Mouse (Mus musculus) limb, embryonic 11.5 days (tissue): Measurements from ENCODE around the gene Sema5a. TPM values are rescaled to one million over a fixed set of nuclear protein-coding genes. Genes with fewer than 3 reads are reported as not detected.

Experiments
- ATAC-seq: fragments of 200-750 bp; cut with Nextera tagmentation; 2 replicates; pipeline ENCODE4 v1.8.0; 2017; ENCODE audit warnings: low read depth; ENCODE audit not compliant: insufficient number of reproducible peaks, low FRiP score, low TSS enrichment
- DNase-seq: peaks from one replicate; pipeline ENCODE4 v3.0.0-alpha.2; 2015; ENCODE audit warnings: low spot score
- H3K27ac ChIP-seq: fragments of 300-500 bp; sonication (generic); replicated peaks from 2 replicates; pipeline ENCODE4 v1.5.1; 2014; ENCODE audit warnings: low read depth, mild to moderate bottlenecking, low read length
- H3K27me3 ChIP-seq: fragments of 300-500 bp; sonication (generic); 2 replicates; pipeline ENCODE4 v1.6.1; 2014; ENCODE audit warnings: mild to moderate bottlenecking, low read length, mixed read lengths; ENCODE audit not compliant: control insufficient read depth, insufficient read depth
- H3K36me3 ChIP-seq: fragments of 300-500 bp; sonication (generic); 2 replicates; pipeline ENCODE4 v1.6.1; 2014; ENCODE audit warnings: mild to moderate bottlenecking, low read length, moderate library complexity, mixed read lengths; ENCODE audit not compliant: control insufficient read depth, insufficient read depth
- H3K4me1 ChIP-seq: fragments of 300-500 bp; sonication (generic); 2 replicates; pipeline ENCODE4 v1.6.1; 2014; ENCODE audit warnings: low read length, mixed read lengths; ENCODE audit not compliant: control insufficient read depth, insufficient read depth
- H3K4me2 ChIP-seq: fragments of 300-500 bp; sonication (generic); 2 replicates; pipeline ENCODE4 v1.6.1; 2014; ENCODE audit warnings: low read depth, mild to moderate bottlenecking, moderate library complexity; ENCODE audit not compliant: severe bottlenecking
- H3K4me3 ChIP-seq: fragments of 300-500 bp; sonication (generic); 2 replicates; pipeline ENCODE4 v1.5.1; 2014; ENCODE audit warnings: low read depth, low read length
- H3K9ac ChIP-seq: fragments of 300-500 bp; sonication (generic); 2 replicates; pipeline ENCODE4 v1.6.1; 2014; ENCODE audit warnings: mild to moderate bottlenecking, low read length
- H3K9me3 ChIP-seq: fragments of 300-500 bp; sonication (generic); 2 replicates; pipeline ENCODE4 v1.6.1; 2016; ENCODE audit warnings: low read length; ENCODE audit not compliant: control insufficient read depth
- WGBS: fragments of 180-500 bp; shearing (Covaris S2); extraction: QIAGEN DNeasy Blood & Tissue Kit; methylation state at CpG from one replicate; pipeline ENCODE4 v1.1.7; 2014; 5-methylcytosine and 5-hydroxymethylcytosine counted together
- polyA plus RNA-seq: library from polyadenylated mRNA; unstranded; fragments of >200 nt; fragmentation: Nextera tagmentation; extraction: Ambion mirVana; gene quantifications from 2 replicates; pipeline ENCODE4 v1.2.1, GENCODE M21; 2014

Gene Sema5a
- polyA plus RNA-seq, 1 experiment from 2014 or later: 21.4 TPM

GRCm38 (mm10) chr15:32494899-32495298 lies 250.3 kb downstream of the Sema5a start:
- Histone ChIP-seq H3K4me2 (no peak overlapping the region), H3K27ac (no peak overlapping the region), H3K27me3 (no peaks in the 10 kb centered on the region), H3K36me3 (no peaks in the 10 kb centered on the region), H3K9ac (no peak overlapping the region), H3K4me3 (no peak overlapping the region), H3K4me1 (no peaks in the 10 kb centered on the region), H3K9me3 (no peaks in the 10 kb centered on the region)
- 30% methylated on average over 1 of the region's 1 CpGs for WGBS
- DNase-seq (no peak), ATAC-seq (no peak)

- Histone ChIP-seq H3K27me3 (no peaks in the 10 kb centered on the region), H3K27ac (no peak overlapping the region), H3K9ac (no peak overlapping the region), H3K4me2 (no peak overlapping the region), H3K36me3 (no peaks in the 10 kb centered on the region), H3K9me3 (no peaks in the 10 kb centered on the region), H3K4me1 (no peaks in the 10 kb centered on the region), H3K4me3 (no peak overlapping the region)
- no peak for ATAC-seq
- no peak for DNase-seq
- 92% methylated on average over 4 of the region's 4 CpGs for WGBS
Observed at GRCm38 (mm10) chr15:32496880-32497279, 252.3 kb downstream of the Sema5a start.

- 84% methylated on average over 2 of the region's 2 CpGs for WGBS
- no peak overlapping the region for H3K4me2 ChIP-seq
- H3K36me3 ChIP-seq: no peaks in the 10 kb centered on the region
- no peaks in the 10 kb centered on the region for H3K4me1 ChIP-seq
- no peak overlapping the region for H3K4me3 ChIP-seq
- H3K9me3 ChIP-seq: no peaks in the 10 kb centered on the region
- no peak for ATAC-seq
- no peak overlapping the region for H3K9ac ChIP-seq
- DNase-seq: no peak
- no peak overlapping the region for H3K27ac ChIP-seq
- H3K27me3 ChIP-seq: no peaks in the 10 kb centered on the region
Observed at GRCm38 (mm10) chr15:32505941-32506340, 261.3 kb downstream of the Sema5a start.

- H3K4me2 ChIP-seq: no peak overlapping the region
- H3K4me3 ChIP-seq: no peak overlapping the region
- DNase-seq: no peak
- H3K27me3 ChIP-seq: no peaks in the 10 kb centered on the region
- no peaks in the 10 kb centered on the region for H3K36me3 ChIP-seq
- no peaks in the 10 kb centered on the region for H3K4me1 ChIP-seq
- no peak overlapping the region for H3K27ac ChIP-seq
- H3K9me3 ChIP-seq: no peaks in the 10 kb centered on the region
- no peak overlapping the region for H3K9ac ChIP-seq
- ATAC-seq: no peak
Observed at GRCm38 (mm10) chr15:32508282-32508681, 263.7 kb downstream of the Sema5a start.

- no peak for ATAC-seq
- no peaks in the 10 kb centered on the region for H3K27me3 ChIP-seq
- no peaks in the 10 kb centered on the region for H3K36me3 ChIP-seq
- H3K4me2 ChIP-seq: no peak overlapping the region
- no peak overlapping the region for H3K4me3 ChIP-seq
- WGBS: 68% methylated on average over 1 of the region's 1 CpGs
- no peaks in the 10 kb centered on the region for H3K9me3 ChIP-seq
- no peak overlapping the region for H3K9ac ChIP-seq
- H3K27ac ChIP-seq: no peak overlapping the region
- no peaks in the 10 kb centered on the region for H3K4me1 ChIP-seq
- no peak for DNase-seq
Observed at GRCm38 (mm10) chr15:32514877-32515276, 270.3 kb downstream of the Sema5a start.

- WGBS: 91% methylated on average over 2 of the region's 2 CpGs
- no peak overlapping the region for H3K4me3 ChIP-seq
- H3K9ac ChIP-seq: no peak overlapping the region
- H3K36me3 ChIP-seq: no peaks in the 10 kb centered on the region
- no peak overlapping the region for H3K4me2 ChIP-seq
- no peaks in the 10 kb centered on the region for H3K4me1 ChIP-seq
- no peak for DNase-seq
- no peak for ATAC-seq
- H3K9me3 ChIP-seq: no peaks in the 10 kb centered on the region
- no peaks in the 10 kb centered on the region for H3K27me3 ChIP-seq
- H3K27ac ChIP-seq: no peak overlapping the region
Observed at GRCm38 (mm10) chr15:32517954-32518353, 273.3 kb downstream of the Sema5a start.

- WGBS: 94% methylated on average over 3 of the region's 3 CpGs
- H3K27me3 ChIP-seq: no peaks in the 10 kb centered on the region
- ATAC-seq: no peak
Observed at GRCm38 (mm10) chr15:32532539-32532938, 287.9 kb downstream of the Sema5a start.

GRCm38 (mm10) chr15:32533541-32534080 lies 289.0 kb downstream of the Sema5a start:
- WGBS: 71% methylated on average over 1 of the region's 1 CpGs
- no peak for ATAC-seq
- Histone ChIP-seq H3K27me3 (no peaks in the 10 kb centered on the region), H3K9me3 (no peaks in the 10 kb centered on the region), H3K4me2 (no peak overlapping the region), H3K4me3 (no peak overlapping the region), H3K36me3 (no peaks in the 10 kb centered on the region), H3K9ac (no peak overlapping the region), H3K27ac (no peak overlapping the region), H3K4me1 (no peaks in the 10 kb centered on the region)
- DNase-seq: no peak

More at GRCm38 (mm10) chr15:32532539-32532938, 287.9 kb downstream of the Sema5a start:
- Histone ChIP-seq H3K4me1 (no peaks in the 10 kb centered on the region), H3K36me3 (no peaks in the 10 kb centered on the region), H3K9me3 (no peaks in the 10 kb centered on the region), H3K9ac (no peak overlapping the region), H3K4me3 (no peak overlapping the region), H3K4me2 (no peak overlapping the region), H3K27ac (no peak overlapping the region)
- no peak for DNase-seq
